Mouse (Mus musculus) lung, postnatal 14 days (tissue): ENCODE results near the gene Adam12.

ENCODE experiments used
- DNase-seq: peaks from one replicate; pipeline ENCODE4 v3.0.0; 2021

Gene Adam12

GRCm38 (mm10) chr7:134231378-134232346 lies at the start of gene Adam12:
Adam12 (minus strand) TSS chr7:134232146.
- no peak for DNase-seq

DNA sequence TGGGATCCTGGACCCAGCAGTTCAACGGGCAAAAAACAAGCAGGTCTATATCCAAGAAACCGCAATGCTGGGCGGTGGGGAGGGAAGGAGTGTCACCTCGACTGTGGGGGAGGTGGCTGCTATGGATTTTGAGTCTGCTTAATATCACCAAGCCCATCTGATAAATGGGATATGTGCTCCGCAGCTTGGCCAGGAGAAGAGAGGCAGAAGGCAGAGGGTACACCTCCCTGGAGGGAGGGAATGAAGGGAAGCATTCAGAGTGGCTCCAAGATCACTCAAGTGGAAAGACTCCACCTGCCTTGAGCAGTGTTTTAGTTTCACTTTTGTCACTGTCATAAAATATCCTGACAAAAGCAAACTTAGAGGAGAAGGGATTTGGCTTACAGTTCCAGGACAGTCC lies 41.0 kb upstream of the Adam12 start:
- DNase-seq = no peak

GRCm38 (mm10) chr7:134272421-134272820 lies 40.5 kb upstream of the Adam12 start:
- DNase-seq = no peak

- DNase-seq = no peak
Observed at GRCm38 (mm10) chr7:134265783-134266182, 33.8 kb upstream of the Adam12 start.

- DNase-seq = peak; percentile 83
Observed at GRCm38 (mm10) chr7:134263146-134263906, 31.4 kb upstream of the Adam12 start.

- peak; percentile 58 for DNase-seq
Observed at GRCm38 (mm10) chr7:134261003-134261701, 29.2 kb upstream of the Adam12 start.

DNA sequence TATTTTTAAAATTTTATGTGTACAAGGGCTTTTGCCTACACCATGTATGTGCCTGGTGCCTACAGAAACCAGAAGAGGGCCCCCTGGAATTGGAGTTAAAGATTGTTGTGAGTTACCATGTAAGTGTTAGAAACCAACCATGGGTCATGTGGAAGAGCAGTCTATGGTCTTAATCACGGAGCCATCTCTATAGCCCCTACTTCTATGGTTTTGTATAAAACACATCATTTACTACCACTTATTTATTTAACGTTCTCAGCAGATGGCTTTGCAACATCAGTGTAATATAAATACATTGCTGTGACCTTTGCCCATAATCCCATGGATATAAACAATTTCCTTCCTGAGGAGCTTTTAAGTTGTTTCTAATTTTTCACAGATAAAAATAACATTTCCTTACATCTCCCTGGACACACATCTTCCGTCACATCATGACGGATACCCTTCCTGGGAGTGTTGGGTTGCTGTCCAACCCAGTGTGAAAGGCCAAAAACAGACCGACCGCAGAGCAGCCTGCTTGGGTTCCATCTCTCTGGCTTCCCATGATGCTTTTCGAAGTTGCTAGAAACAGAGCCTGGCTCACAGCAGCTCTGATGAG lies 18.4 kb upstream of the Adam12 start:
- DNase-seq = no peak

DNA sequence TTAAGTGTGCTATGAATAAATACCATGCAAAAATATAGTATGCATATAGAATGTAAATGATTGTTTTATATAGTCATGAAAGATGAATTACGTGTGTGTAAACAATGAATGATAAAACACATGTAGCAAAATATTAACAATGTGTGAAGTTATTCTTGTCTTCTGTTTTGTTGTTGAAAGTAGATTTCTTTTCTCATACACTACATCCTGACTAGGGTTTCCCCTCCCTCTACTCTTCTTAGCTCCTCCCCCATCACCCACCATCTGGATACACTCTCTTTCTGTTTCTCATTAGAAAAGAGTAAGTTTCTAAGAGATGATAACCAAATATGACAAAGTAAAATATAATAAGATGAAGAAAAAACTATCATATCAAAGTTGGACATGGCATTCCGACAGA lies 16.1 kb upstream of the Adam12 start:
- no peak for DNase-seq

DNA sequence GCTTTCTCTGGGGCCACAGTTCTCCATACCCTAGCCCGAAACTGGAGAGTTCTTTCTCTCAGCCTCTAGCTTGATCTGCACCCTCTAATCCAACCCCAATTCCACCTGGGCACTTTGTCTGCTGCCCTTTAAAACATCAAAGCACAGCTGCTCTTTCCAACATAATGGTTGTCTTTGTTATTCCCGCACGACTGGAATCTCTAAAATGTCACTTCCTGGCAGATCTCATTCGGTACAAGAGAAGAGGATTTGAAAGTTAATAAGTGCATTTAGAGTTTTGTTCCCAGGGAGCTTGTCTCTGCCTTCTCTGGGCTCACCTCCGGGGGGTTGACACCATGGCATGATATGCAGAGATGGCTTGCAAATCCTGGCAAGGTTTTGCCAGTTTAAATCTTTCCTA lies 14.7 kb upstream of the Adam12 start:
- DNase-seq = no peak

DNA sequence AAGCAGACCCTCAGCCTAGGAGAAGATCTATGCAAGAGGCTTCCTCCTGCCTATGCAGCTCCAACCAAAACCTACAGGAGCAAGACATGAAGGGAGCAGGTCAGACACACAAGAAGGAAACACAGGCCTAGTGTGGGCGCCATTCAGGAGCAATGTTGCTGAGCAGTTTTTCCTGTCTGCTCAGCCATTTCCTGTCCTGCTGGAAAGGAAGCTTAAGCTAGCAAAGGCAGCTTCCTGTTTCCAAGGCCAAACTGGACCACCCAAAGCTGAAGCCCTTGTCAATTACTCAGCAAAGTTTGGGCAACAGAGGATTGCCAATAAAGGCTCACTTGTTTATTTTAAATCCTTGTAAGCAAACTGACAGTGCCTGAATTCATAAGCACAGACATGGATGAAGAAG lies 10.8 kb upstream of the Adam12 start:
- no peak for DNase-seq

GRCm38 (mm10) chr7:134241212-134241611 lies 9.3 kb upstream of the Adam12 start:
- DNase-seq = no peak

DNA sequence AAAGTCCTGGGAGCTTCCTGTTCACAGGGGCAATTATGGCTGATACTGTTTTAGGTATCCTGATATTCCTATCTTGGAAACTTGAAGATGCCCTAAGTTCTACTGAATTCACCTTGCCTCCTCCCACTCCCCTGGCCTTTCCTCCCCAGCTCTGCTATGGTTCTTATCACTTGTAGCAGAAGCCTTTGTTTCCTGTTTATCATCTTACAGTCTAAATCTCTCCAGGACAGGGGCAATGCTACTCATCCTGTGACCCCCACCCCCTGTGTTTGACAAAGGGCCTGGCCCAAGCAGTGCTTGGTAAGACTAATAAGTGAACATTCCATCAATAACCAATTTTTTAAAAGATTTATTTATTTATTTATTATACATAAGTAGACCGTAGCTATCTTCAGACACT lies 8.6 kb upstream of the Adam12 start:
- DNase-seq = no peak

- DNase-seq = no peak
Observed at GRCm38 (mm10) chr7:134238863-134239262, 6.9 kb upstream of the Adam12 start.

- DNase-seq = no peak
Observed at GRCm38 (mm10) chr7:134237356-134237755, 5.4 kb upstream of the Adam12 start.

DNA sequence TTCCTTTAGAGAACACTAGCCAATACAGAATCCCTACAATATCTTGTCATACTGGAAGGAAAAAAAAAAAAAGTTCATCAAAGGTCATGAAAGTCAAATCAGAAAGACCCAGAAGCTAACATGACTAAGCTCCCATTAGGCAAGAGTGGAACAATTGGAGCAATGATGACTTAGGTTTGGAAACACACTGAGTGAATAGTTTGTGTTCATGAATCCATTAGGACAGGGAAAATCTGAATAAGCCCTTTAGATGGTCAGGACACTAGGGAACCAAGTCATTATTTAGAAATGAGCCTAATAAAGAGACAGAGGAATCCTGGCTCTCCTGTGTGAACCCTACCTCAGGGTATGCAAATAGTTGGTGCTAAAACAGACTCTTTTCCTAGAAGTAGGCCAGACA lies 4.8 kb upstream of the Adam12 start:
- DNase-seq = no peak

DNA sequence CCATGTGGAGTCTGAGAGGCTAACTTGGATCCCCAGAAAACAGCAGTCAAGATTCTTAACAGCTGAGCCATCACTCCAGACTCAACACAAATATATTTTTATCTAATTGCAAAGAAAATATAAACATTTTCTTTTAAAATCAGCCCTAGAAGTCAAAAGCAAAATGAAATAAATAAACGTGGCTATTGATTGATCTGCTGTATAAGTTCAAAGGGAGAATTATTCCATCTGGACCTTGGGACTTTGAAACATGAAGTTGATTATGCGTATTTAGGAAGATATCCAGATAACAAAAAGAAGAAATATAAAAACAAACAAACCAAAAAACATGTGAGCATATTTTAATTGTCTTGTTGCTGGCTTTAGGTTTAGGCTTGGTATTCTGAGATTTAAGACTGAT lies 3.6 kb upstream of the Adam12 start:
- no peak for DNase-seq

- DNase-seq = no peak
Observed at GRCm38 (mm10) chr7:134230708-134231107, 1.2 kb downstream of the Adam12 start.

DNA sequence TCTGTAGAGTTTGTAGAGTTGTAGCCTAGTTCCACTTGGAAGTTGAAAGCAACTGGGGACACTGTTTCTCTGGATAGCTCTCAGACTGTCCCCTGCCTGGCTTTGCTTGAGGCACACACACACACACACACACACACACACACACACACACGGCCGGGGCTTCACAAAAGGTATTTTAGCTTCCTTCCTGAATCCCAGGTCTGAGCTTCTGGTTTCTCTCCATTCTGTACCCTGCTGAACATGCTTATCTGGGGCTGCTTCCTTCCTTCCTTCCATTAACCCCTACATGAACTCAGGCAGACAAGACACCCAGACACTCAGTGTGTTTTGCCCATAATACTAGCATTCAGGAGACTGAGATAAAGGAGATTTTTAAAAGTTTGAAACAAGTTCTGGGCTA lies 2.0 kb downstream of the Adam12 start:
- DNase-seq = no peak

DNA sequence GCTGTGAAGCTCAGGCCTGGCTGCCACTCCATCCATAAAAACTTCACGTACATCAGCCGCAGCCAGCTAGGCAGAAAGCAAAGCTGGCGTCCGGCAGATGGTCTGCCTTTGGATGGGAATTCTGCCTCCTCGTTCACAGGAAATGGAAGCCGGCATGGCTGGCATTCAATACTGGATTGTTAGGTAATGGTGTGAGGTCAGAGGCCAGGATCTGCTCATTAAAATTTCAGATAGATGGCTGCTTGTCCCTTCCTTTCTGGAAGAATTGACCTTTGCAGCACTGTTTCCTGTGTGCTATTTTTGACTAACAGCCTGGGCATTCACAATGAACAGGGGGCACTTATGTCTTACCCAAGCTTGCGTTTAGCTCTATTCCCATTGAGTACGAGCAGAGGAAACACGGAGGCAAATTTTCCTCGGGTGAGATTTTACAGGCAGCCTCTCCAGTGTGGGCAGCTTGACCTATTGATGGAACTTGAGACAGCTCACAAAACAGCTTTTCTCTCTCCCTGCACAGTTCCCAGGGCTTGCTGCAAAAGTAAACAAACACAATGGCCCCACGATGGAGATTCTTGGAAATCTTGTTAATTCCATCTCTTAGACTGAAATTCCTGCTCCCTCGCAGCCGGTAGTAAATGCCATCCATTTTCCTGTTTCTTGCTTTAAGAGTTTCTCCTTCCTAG lies 4.0 kb downstream of the Adam12 start:
- no peak for DNase-seq

GRCm38 (mm10) chr7:134227101-134227500 lies 4.8 kb downstream of the Adam12 start:
- DNase-seq = no peak

DNA sequence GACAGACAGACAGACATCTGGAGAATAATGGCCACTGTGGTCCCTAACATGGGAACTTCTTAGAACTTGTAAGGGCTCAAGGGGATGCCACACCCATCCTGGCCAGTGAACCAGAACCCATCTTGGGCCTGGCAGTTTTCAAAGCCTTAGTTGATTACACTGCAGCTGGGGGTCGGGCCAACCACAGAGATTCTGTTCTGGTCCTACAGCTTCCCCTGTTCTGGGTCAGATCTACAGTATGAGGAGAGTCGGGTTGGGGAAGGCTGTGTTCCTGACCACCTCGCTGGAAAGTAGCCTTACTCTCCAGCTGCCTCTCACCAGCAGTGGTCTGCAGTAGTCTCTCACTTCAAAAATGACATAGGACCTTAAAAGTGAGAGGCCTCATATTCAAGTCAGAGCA lies 5.7 kb downstream of the Adam12 start:
- DNase-seq = no peak
